Mouse (Mus musculus) limb, embryonic 15.5 days (tissue): ENCODE results near the gene Epop. TPM values are rescaled to one million over a fixed set of nuclear protein-coding genes. Genes with fewer than 3 reads are reported as not detected.

Source experiments
- microRNA-seq: library from miRNA; unstranded; fragments of <30 nt; microRNA quantifications from one replicate; pipeline ENCODE4, GENCODE M21; 2016
- polyA plus RNA-seq: library from polyadenylated mRNA; unstranded; fragments of >200 nt; fragmentation: Nextera tagmentation; extraction: Ambion mirVana; gene quantifications from 2 replicates; pipeline ENCODE4 v1.2.1, GENCODE M21; 2015

The Epop gene
- polyA plus RNA-seq, 1 experiment from 2014 or later = 3.2 TPM

Small RNA genes lying within 50 kb of the gene (microRNA-seq; reads per million reads assigned to microRNA genes)
- gene Gm24158 = not detected
- not detected for gene Mir6927

Other genes with a start within 250 kb of the Epop start
- gene Arhgap23, start 214.2 kb downstream of the Epop start, polyA plus RNA-seq = 7.8 and 8.4 TPM in 2 replicates
- gene 4933428G20Rik, start 129.4 kb downstream of the Epop start, polyA plus RNA-seq = 0.93 and 1.1 TPM in 2 replicates
- 0.89 and 0.92 TPM in 2 replicates for gene Srcin1, start 53.5 kb downstream of the Epop start, polyA plus RNA-seq
- 2.4 and 2.6 TPM in 2 replicates for gene Mllt6, start 33.7 kb upstream of the Epop start, polyA plus RNA-seq
- gene Cisd3, start 56.1 kb upstream of the Epop start, polyA plus RNA-seq = 13.5 and 18.6 TPM in 2 replicates
- gene Pcgf2, start 70.8 kb upstream of the Epop start, polyA plus RNA-seq = 13.1 and 14.7 TPM in 2 replicates
- 413 and 414 TPM in 2 replicates for gene Psmb3, start 73.7 kb upstream of the Epop start, polyA plus RNA-seq
- 1.7 and 2.2 TPM in 2 replicates for gene Pip4k2b, start 115.0 kb upstream of the Epop start, polyA plus RNA-seq
- 17.3 and 19.1 TPM in 2 replicates for gene Cwc25, start 136.9 kb upstream of the Epop start, polyA plus RNA-seq
- gene 1700001P01Rik, start 146.2 kb upstream of the Epop start, polyA plus RNA-seq = 0.35 TPM in 1 of 2 replicates, not detected in the other
- 447 and 586 TPM in 2 replicates for gene Rpl23, start 152.7 kb upstream of the Epop start, polyA plus RNA-seq
- gene Lasp1, start 169.3 kb upstream of the Epop start, polyA plus RNA-seq = 128 and 131 TPM in 2 replicates
- gene B230217C12Rik, start 211.1 kb upstream of the Epop start, polyA plus RNA-seq = 4.5 and 5.3 TPM in 2 replicates